Mouse (Mus musculus) liver, postnatal 0 days (tissue): Measurements from ENCODE around the gene Tcf7l2.

Experiments used
- CTCF ChIP-seq: sonication (generic); IDR thresholded peaks from 2 replicates; pipeline ENCODE4 v1.5.1; 2016; ENCODE audit warnings: antibody characterized with exemption, low read depth
- EP300 ChIP-seq: IDR thresholded peaks from 2 replicates; pipeline ENCODE4 v1.6.1; 2016; ENCODE audit warnings: antibody characterized with exemption, low read depth, mild to moderate bottlenecking

- TF ChIP-seq CTCF = no peak
- TF ChIP-seq EP300 = no peak
Observed at GRCm38 (mm10) chr19:55803797-55804196, 62.2 kb downstream of the Tcf7l2 start.
